Mouse (Mus musculus): ENCODE measurements around the gene Snx27. TPM values are rescaled to one million over a fixed set of nuclear protein-coding genes. Genes with fewer than 3 reads are reported as not detected.

The Snx27 gene
- polyA plus RNA-seq, 2 experiments: 24.3 to 37.2 TPM

DNA sequence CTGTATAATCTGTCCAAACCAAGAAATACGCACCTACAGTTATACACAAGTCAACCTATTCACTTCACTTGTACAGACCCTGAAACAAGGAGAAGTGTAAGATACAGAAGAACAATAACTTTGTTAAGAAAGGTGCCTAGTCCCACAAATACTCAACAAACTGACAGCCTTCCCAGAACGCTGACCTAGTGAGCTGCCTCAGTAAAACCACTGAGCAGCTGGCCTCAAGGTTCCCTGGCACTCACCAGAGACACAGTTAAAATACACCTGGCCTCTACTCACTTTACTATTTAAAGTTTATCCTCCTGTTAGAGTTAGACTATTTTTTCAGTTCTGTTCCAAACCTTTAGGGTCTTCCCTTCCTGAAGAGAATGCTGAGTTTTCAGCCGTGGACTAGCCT lies 19.4 kb downstream of the Snx27 start:
- DNase-seq (ENCODE audit: low spot score): no peak
- Histone ChIP-seq H3K4me1 (ENCODE audit: control insufficient read depth, insufficient read depth, low read length) (peaks cover 15% of the 10 kb centered on the region), H3K27me3 (ENCODE audit: control insufficient read depth, insufficient read depth, low read length) (no peaks in the 10 kb centered on the region), H3K4me2 (replicated peaks; ENCODE audit: low read depth, low read length, severe bottlenecking) (no peak overlapping the region), H3K36me3 (ENCODE audit: control insufficient read depth, insufficient read depth, low read length) (peaks cover 17% of the 10 kb centered on the region), H3K27ac (replicated peaks; ENCODE audit: low read depth, low read length) (no peak overlapping the region; the same call in 1 of the 2 replicates), H3K4me3 (replicated peaks; ENCODE audit: low read length) (no peak overlapping the region), H3K9me3 (ENCODE audit: control insufficient read depth, low read length) (no peaks in the 10 kb centered on the region), H3K9ac (ENCODE audit: low read depth, low read length, severe bottlenecking) (no peak overlapping the region)
- no peak for TF ChIP-seq POLR2A (IDR thresholded peaks at IDR 0.05; ENCODE audit: borderline replicate concordance, extremely low read depth, insufficient read depth, insufficient read length)
- ATAC-seq (ENCODE audit: low FRiP score, low read depth): no peak
- 61% methylated on average over 3 of the region's 3 CpGs for WGBS

DNA sequence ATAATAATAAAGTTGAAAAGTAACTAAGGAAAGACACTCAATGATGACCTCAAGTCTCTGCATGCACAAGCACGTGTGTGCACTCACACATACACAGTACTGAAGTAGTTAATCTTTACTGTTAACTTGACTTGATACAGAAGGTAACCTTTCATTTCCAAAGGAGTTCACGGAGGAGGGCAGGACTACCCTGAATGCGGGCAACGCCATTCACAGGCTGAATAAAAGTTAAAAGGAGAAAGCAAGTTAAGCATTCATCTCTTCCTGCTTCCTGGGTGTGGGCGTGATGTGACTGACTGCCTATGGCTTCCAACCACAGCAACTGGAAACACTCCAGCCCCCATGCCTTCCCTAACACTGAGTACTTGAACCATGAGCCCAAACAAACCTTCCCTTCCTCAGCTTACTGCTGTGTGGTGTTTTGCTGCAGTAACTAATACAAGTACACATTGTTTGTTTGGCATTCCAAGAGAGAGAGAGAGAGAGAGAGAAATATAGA lies 22.5 kb downstream of the Snx27 start:
- Histone ChIP-seq H3K9me3 (ENCODE audit: control insufficient read depth, low read length) (0 out of 2 replicates have a peak, but pooled peaks cover 3% of the 10 kb centered on the region), H3K27me3 (ENCODE audit: control insufficient read depth, insufficient read depth, low read length) (no peaks in the 10 kb centered on the region), H3K4me1 (ENCODE audit: control insufficient read depth, insufficient read depth, low read length) (peaks cover 5% of the 10 kb centered on the region), H3K27ac (replicated peaks; ENCODE audit: low read depth, low read length) (no peak overlapping the region), H3K4me3 (replicated peaks; ENCODE audit: low read length) (no peak overlapping the region), H3K36me3 (ENCODE audit: control insufficient read depth, insufficient read depth, low read length) (peaks cover 21% of the 10 kb centered on the region), H3K9ac (ENCODE audit: low read depth, low read length, severe bottlenecking) (no peak overlapping the region), H3K4me2 (replicated peaks; ENCODE audit: low read depth, low read length, severe bottlenecking) (no peak overlapping the region)
- WGBS: 81% methylated on average over 5 of the region's 5 CpGs
- DNase-seq (ENCODE audit: low spot score) (no peak), ATAC-seq (ENCODE audit: low FRiP score, low read depth) (no peak)
- TF ChIP-seq POLR2A (IDR thresholded peaks at IDR 0.05; ENCODE audit: borderline replicate concordance, extremely low read depth, insufficient read depth, insufficient read length): no peak

DNA sequence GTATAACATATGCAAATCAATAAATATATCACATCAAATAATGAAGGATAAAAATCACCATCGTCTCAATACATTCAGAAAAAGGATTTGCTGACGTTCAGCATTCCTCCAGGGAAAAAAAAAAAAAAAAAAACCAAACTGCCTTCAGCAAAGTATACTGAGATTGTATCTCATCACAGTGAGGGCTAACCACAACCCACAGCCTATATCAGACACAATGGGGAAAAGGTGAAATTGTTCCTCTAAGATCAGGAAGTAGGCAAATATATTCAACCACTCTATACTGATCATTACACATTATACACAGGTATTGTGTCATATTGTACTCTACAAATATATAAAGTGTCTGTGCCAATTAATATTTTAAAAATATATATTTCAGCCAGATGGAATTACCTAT lies 33.5 kb downstream of the Snx27 start:
- no peak overlapping the region for H3K4me2 ChIP-seq (replicated peaks; ENCODE audit: low read depth, low read length, severe bottlenecking)
- DNase-seq (ENCODE audit: low spot score): no peak
- no peak for TF ChIP-seq POLR2A (IDR thresholded peaks at IDR 0.05; ENCODE audit: borderline replicate concordance, extremely low read depth, insufficient read depth, insufficient read length)
- H3K27ac ChIP-seq (replicated peaks; ENCODE audit: low read depth, low read length): no peak overlapping the region
- H3K36me3 ChIP-seq (ENCODE audit: control insufficient read depth, insufficient read depth, low read length): no peaks in the 10 kb centered on the region; the same call in 1 of the 2 replicates
- H3K9me3 ChIP-seq (ENCODE audit: control insufficient read depth, low read length): no peaks in the 10 kb centered on the region
- no peak overlapping the region for H3K4me3 ChIP-seq (replicated peaks; ENCODE audit: low read length)
- H3K9ac ChIP-seq (ENCODE audit: low read depth, low read length, severe bottlenecking): no peak overlapping the region
- H3K4me1 ChIP-seq (ENCODE audit: control insufficient read depth, insufficient read depth, low read length): no peaks in the 10 kb centered on the region
- no peak for ATAC-seq (ENCODE audit: low FRiP score, low read depth)
- no peaks in the 10 kb centered on the region for H3K27me3 ChIP-seq (ENCODE audit: control insufficient read depth, insufficient read depth, low read length)
- 94% methylated on average over 2 of the region's 2 CpGs for WGBS

DNA sequence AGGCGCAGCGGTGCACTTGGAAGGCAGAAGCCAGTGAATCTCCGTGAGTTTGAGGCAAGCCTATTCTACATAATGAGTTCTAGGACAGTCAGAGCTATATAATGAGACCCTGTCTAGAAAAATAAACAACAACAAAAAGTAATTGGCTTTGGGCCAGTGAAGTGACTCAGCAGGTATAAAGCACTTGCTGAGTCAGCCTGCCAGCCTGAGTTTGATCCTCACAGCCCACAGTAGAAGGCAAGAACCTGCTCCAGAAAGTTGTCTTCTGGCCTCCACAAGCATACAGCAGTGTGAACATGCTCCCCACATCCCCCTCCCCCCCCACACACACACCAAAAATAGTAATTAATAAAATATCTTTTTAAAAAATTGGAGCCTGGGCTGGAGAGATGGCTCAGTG lies 45.3 kb downstream of the Snx27 start:
- Histone ChIP-seq H3K9ac (ENCODE audit: low read depth, low read length, severe bottlenecking) (no peak overlapping the region), H3K27ac (replicated peaks; ENCODE audit: low read depth, low read length) (no peak overlapping the region), H3K4me3 (replicated peaks; ENCODE audit: low read length) (no peak overlapping the region), H3K27me3 (ENCODE audit: control insufficient read depth, insufficient read depth, low read length) (no peaks in the 10 kb centered on the region), H3K4me1 (ENCODE audit: control insufficient read depth, insufficient read depth, low read length) (no peaks in the 10 kb centered on the region), H3K4me2 (replicated peaks; ENCODE audit: low read depth, low read length, severe bottlenecking) (no peak overlapping the region), H3K9me3 (ENCODE audit: control insufficient read depth, low read length) (no peaks in the 10 kb centered on the region), H3K36me3 (ENCODE audit: control insufficient read depth, insufficient read depth, low read length) (0 out of 2 replicates have a peak, but pooled peaks cover 3% of the 10 kb centered on the region)
- ATAC-seq (ENCODE audit: low FRiP score, low read depth) (no peak), DNase-seq (ENCODE audit: low spot score) (no peak)
- TF ChIP-seq POLR2A (IDR thresholded peaks at IDR 0.05; ENCODE audit: borderline replicate concordance, extremely low read depth, insufficient read depth, insufficient read length): no peak
- 90% methylated on average over 3 of the region's 3 CpGs for WGBS

DNA sequence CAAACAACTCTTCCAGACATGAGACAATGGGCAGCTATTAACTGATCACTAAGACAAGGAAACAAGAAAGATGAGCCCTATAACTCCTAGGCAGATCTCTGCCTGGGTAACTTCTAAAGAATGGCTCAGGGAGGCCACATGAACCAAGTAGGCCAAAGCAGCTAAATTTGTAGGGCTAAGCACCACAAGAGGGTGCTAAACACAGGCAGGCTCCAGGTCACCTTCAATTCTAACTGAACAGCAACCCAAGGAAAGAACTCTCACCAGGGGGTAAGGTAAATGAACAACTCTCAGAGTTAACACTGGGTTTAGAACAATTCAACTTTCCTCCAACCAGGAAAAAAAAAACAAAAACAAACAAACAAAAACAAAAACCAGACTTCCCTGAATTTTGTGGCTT lies 48.5 kb downstream of the Snx27 start:
- Histone ChIP-seq H3K4me2 (replicated peaks; ENCODE audit: low read depth, low read length, severe bottlenecking) (no peak overlapping the region), H3K27me3 (ENCODE audit: control insufficient read depth, insufficient read depth, low read length) (no peaks in the 10 kb centered on the region), H3K36me3 (ENCODE audit: control insufficient read depth, insufficient read depth, low read length) (peaks cover 18% of the 10 kb centered on the region), H3K4me1 (ENCODE audit: control insufficient read depth, insufficient read depth, low read length) (no peaks in the 10 kb centered on the region), H3K9ac (ENCODE audit: low read depth, low read length, severe bottlenecking) (no peak overlapping the region), H3K4me3 (replicated peaks; ENCODE audit: low read length) (no peak overlapping the region), H3K9me3 (ENCODE audit: control insufficient read depth, low read length) (no peaks in the 10 kb centered on the region), H3K27ac (replicated peaks; ENCODE audit: low read depth, low read length) (no peak overlapping the region)
- no peak for TF ChIP-seq POLR2A (IDR thresholded peaks at IDR 0.05; ENCODE audit: borderline replicate concordance, extremely low read depth, insufficient read depth, insufficient read length)
- no peak for ATAC-seq (ENCODE audit: low FRiP score, low read depth)
- peak; percentile 9 for DNase-seq (ENCODE audit: low spot score)

DNA sequence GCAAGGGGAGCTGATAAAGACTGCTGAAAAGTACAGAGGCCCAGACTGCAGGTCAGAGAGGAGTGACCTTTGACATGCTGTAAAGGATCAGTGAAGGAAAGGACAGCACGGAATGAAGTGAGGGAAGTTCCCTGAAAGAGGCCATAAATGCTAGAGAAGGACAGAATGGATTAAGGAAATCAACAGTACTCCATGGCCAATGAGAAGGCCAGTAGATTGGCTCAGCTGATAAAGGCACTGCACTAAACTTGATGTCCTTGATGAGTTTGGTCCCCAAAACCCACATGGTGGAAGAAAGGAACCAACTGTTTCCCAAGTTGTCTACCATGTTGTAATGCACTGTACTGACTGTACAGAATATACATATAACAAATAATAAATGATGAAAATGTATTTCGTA lies 55.8 kb downstream of the Snx27 start:
- Histone ChIP-seq H3K4me2 (replicated peaks; ENCODE audit: low read depth, low read length, severe bottlenecking) (no peak overlapping the region), H3K9me3 (ENCODE audit: control insufficient read depth, low read length) (no peaks in the 10 kb centered on the region), H3K27me3 (ENCODE audit: control insufficient read depth, insufficient read depth, low read length) (no peaks in the 10 kb centered on the region), H3K9ac (ENCODE audit: low read depth, low read length, severe bottlenecking) (no peak overlapping the region), H3K36me3 (ENCODE audit: control insufficient read depth, insufficient read depth, low read length) (peaks cover 51% of the 10 kb centered on the region), H3K4me1 (ENCODE audit: control insufficient read depth, insufficient read depth, low read length) (no peaks in the 10 kb centered on the region), H3K4me3 (replicated peaks; ENCODE audit: low read length) (no peak overlapping the region), H3K27ac (replicated peaks; ENCODE audit: low read depth, low read length) (no peak overlapping the region)
- ATAC-seq (ENCODE audit: low FRiP score, low read depth) (no peak), DNase-seq (ENCODE audit: low spot score) (no peak)
- no peak for TF ChIP-seq POLR2A (IDR thresholded peaks at IDR 0.05; ENCODE audit: borderline replicate concordance, extremely low read depth, insufficient read depth, insufficient read length)
- 70% methylated on average over 2 of the region's 2 CpGs for WGBS

Data from limb, embryonic 14.5 days (tissue).